Mouse (Mus musculus): Measurements from ENCODE around the gene Abhd2.

Gene Abhd2

DNA sequence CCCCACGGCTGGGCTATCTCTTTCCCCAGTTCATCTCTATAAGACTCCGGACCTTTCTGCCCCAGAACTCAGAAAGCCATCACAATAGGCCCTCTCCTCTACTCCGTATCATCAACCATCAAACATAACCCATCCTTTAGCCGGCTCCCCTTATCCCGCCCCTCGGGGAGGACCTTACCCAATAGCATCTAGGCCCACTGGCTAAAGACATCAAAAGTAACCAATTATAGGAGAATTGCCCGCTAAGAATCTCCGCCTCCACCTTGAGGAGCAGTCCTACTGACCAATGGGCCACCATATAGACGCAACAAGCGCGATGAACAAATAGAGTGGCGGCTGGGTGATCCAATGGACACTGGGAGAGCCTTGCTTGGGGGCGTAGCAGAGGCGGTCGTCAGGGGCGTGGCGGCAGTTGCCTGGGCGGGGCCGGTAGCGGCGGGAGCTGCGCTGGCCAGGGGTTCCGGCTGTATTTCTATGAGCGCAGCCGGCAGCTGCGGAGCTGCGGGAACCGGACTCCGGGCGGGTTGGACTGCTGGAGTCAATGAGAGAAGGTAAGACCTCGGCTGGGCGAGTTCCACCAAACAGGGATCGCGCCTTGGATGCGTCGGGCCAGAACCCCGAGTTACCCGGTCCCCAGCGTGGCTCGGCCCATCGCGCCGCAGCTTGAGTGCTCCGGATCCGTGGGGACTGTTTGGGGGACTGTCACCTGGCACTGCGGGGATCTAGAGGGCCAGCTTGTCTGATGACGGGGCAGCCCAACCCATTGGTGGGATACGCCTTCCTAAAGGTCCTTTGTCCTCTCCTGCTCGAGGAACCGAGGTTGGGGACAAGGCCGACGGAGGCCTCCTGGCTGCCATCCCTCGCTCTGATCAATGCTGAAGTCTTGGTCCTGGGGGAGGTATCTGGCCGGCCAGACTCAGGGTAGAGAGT lies at the start of gene Abhd2:
Abhd2 (plus strand) TSS at position 411 of the 930 bp plus-strand sequence.
- in situ Hi-C loops (cut with MboI) = no loop called here

GRCm38 (mm10) chr7:79225477-79225876 lies 47.5 kb upstream of the Abhd2 start:
- in situ Hi-C loops (cut with MboI) = no loop called here

DNA sequence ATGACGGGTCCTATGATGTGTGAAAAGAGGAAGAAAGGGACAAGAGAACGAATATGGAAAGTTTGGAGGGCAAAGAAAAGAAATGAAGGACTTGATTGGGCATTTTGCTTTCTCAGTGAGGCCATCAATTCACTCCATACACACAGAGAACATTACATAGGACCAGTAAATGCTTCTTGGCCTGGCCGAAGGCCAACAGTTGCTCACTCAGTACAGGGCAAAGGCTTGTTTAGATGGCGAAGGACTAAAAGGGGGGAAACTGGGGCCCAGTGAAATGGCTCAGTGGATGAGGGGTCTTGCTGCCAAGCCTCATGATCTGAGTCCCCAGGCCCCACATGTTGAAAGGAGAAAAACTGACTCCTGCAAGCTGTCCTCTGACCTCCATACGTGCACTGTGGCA lies 46.8 kb upstream of the Abhd2 start:
- in situ Hi-C loops (cut with MboI) = no loop called here

DNA sequence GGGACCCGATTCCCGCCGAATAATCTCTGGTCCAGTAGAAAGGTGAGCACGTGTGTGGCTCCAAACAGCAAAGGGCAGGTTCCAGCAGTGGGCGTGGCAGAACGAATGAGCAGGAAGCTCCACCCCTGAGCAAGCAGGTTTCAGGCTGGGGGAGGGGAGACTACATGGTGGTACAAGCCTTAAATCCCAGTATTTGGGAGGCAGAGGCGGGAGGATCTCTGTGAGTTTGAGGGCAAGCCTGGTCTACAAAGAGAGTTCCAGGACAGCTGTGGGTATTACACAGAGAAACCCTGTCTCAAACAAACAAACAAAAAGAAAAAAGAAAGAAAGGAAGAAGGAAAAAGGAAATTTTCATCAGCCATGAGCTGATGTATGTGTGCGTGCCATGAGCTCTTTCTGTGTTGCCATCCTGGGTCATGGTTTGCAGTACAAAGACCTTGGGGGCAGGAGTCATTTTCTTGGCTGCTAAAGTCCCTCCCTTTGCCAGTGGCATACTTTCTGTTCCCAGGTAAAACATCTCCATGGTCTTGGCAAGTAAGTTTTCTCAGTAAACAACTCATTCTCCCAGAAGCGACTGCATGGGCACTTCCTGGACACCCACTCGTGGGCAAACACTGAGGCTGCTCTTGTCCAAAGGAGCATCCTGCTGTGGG lies 46.0 kb upstream of the Abhd2 start:
- in situ Hi-C loops (cut with MboI) = no loop called here

GRCm38 (mm10) chr7:79228471-79228870 lies 44.5 kb upstream of the Abhd2 start:
- in situ Hi-C loops (cut with MboI) = no loop called here

- in situ Hi-C loops (cut with MboI) = no loop called here
These were observed 41.4 kb upstream of the Abhd2 start for GRCm38 (mm10) chr7:79231577-79231976.

- in situ Hi-C loops (cut with MboI) = no loop called here
These were observed 41.0 kb upstream of the Abhd2 start for GRCm38 (mm10) chr7:79232048-79232447.

GRCm38 (mm10) chr7:79238741-79239140 lies 34.3 kb upstream of the Abhd2 start:
- in situ Hi-C loops (cut with MboI) = no loop called here

DNA sequence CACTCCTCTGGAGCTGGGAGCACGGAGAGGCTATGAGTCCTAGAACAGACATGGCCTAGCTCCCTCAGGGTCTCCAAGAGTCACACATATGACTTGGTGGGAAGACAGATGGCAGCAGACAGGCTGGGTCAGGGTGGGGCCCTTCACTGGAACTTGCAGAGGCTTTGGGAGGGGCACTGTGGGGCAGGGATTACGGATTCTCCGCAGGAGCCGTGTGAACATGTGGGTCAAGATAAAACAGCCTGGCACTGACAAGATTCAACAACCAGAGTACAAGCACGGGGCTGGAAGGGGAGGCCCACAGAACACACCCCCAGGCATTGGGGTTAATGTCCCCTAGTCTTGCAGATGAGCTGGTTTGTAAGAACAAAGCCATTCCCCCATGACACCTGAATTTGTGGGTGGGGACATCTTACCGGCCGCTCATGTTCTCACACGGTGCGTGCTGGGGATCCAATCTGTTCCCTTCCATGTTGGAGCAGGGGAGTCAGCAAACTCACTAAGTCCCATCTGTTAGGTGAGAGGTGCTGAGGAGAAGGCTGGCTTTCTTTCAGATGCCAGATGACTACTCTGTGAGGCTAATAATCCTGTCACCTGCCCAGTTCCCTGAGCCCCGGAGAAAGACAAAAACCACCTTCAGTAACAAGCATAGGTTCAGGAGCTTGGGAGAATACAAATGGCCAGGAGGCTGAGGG lies 30.9 kb upstream of the Abhd2 start:
- in situ Hi-C loops (cut with MboI) = no loop called here

DNA sequence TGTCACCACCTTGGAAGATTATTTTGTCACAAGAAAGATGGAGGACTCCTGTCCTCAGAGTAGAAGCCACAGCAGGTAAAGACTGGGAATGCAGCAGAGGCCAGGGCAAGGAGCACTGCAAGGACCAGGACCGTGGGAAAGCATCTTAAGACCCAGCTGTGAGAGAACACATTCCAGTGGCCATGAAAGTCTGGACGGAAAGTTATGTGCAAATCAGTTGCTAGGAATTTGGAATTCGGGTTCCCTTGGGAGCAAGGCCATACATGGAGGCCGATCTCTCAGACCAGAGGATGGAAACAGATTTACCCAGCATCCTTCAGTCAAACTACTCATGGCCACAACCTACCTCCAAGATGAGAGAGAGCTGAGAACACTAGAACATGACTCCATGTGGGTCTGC lies 29.8 kb upstream of the Abhd2 start:
- in situ Hi-C loops (cut with MboI) = no loop called here

DNA sequence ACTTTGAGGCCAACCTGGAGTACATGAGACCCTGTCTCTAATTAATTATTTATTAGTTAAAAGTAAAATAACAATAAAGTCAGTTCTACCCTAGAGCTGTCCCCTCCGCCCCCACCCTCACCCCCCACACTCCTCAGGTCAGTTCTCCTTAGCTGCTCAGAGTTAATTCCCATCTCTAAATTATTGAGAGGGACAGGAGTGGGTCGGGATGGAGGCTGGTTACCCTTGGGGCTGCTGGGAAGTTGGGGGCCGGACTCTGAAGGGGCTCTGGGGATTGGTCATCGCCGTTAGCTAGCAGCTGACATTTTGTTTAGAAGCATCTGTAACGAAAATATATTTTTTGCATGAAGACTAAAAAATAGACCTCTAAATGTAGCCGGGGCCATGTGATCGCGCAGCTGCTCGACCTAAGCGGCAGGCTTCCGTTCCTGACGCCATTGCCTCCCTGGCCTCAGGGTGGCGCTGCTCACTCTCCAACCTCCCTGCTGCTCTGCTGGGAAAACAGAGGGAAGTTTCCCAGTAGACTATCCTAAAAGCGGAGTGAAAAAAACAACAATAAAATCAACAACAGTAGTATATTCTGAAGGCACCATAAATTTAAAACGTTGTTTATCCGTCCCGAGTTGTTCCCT lies 26.8 kb upstream of the Abhd2 start:
- in situ Hi-C loops (cut with MboI) = no loop called here

DNA sequence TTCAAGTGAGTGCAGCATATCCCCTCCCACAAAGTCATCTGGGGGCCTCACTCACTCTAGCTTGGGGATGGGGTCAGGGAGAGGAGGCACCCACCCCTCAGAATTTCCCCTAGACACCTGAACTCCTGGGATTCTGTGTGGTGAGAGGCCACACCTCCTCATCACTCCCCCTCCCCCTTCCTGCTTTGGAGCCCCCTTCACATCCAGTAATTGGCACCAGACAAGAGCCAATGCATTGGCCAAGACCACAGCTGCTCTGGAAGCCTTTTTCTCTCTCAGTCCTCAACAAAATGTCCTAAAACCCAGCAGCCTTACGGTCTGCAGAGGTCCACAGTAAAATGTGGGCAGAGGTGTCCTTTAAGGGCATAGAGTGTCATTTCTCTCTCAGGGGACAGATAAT lies 25.6 kb upstream of the Abhd2 start:
- in situ Hi-C loops (cut with MboI) = no loop called here

- in situ Hi-C loops (cut with MboI) = no loop called here
These were observed 25.1 kb upstream of the Abhd2 start for GRCm38 (mm10) chr7:79247881-79248389.

- in situ Hi-C loops (cut with MboI) = no loop called here
These were observed 23.4 kb upstream of the Abhd2 start for GRCm38 (mm10) chr7:79249581-79249980.

DNA sequence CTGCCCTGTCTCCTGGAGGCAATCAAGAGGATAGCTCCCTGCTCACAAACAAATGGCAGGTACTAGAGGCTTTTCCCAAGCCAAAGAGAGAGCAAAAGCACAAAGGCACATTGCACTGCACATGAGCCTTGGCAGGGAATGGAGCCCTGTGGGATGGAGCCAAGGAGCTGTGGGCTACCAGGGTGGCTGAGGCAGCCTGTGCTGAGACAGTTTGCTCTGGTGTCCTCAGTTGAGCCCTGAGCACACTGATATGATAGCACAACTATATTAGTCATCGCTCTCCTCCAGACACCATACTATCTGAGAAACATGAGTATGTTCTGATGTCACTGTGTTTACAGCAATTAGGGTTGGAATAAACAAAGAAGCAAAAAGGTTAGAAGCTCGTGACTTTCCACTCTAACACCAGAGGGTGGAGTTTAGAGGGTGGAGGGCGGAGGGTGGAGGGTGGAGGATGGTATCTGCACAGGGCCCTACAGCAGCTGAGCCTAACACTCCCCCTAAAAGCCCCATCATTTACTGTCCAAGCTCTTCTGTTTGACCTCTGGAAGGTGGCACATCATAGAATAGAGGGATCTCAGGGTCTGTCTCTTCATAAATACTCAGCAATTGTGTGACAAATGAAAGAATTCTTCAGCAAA lies 18.6 kb upstream of the Abhd2 start:
- in situ Hi-C loops (cut with MboI) = no loop called here

DNA sequence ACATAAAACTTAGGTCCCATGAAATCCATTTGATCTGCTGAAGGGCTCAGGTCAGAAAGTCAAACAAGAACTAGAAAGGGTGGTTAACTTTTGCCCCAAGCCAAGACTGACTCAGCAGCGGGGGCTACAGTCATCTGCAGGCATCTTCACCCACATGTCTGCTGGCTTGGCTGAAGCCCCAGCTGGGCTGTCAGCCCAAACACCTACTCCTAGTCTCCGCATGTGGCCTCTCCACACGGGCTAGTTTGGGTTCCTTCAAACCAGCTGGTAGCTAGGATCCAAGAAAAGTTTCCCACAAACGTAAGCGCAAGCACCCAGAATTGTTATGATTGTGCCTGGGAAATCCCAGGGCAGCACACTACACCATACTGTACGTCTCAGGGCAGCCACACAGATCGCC lies 17.6 kb upstream of the Abhd2 start:
- in situ Hi-C loops (cut with MboI) = no loop called here

GRCm38 (mm10) chr7:79255752-79256151 lies 17.2 kb upstream of the Abhd2 start:
- in situ Hi-C loops (cut with MboI) = no loop called here

GRCm38 (mm10) chr7:79256716-79257115 lies 16.3 kb upstream of the Abhd2 start:
- in situ Hi-C loops (cut with MboI) = no loop called here

DNA sequence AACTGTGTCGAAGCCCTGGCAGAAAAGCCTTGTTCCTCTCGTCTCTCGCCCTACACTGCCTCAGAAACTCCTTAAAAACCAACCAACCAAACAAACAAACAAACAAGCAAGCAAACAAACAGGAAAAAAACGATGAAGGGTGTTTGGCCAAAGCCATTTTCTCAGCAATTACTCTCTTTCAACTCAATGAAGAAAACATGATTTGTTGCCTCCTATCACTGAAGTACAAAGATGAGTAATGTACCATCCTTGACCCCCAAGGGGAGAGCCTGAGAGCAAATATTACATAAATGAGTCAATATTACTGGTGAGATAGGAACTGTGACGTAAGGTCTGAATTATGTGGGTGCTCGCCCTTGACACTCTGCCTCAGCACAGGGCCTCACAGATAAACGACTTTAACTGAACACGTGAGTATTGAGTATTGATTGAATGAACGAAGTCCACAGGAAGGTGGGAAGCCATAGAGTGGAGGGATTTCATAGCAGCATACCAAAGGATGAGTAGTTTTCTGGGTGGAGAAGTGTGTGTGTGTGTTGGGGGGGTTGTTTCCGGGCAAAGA lies 13.9 kb upstream of the Abhd2 start:
- in situ Hi-C loops (cut with MboI) = no loop called here

DNA sequence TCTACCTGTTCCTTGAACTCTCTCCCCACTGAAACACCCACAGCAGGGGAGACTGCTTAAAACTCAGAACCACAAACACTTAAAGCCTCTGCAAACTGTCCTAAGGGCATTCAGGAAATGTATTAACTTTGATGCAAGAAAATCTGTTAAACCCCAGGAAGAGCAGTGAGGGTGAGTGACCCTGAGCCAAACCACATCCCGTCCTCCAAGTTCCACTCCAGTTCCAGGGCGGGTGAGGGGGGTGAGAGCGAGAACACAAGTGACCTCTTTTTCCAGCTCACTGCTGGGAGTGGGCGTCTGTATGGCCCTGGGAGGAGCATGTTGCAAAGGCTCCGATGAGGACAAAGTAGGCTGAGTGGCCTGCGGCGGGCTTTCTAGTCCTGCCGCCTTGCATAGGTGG lies 10.5 kb upstream of the Abhd2 start:
- in situ Hi-C loops (cut with MboI) = no loop called here

- in situ Hi-C loops (cut with MboI) = no loop called here
These were observed 9.2 kb upstream of the Abhd2 start for GRCm38 (mm10) chr7:79263776-79264175.

Data from mature B cell (primary cell).